Mouse (Mus musculus) brain, embryonic 14.5 days (tissue): ENCODE data around the gene Lmf1.

ENCODE experiments used
- CTCF ChIP-seq: fragments of 200-500 bp; IDR thresholded peaks from 2 replicates; pipeline ENCODE4 v1.5.1; 2012; ENCODE audit warnings: inconsistent platforms, mild to moderate bottlenecking, moderate library complexity, borderline replicate concordance; ENCODE audit not compliant: insufficient read depth, insufficient read length; ENCODE audit errors: extremely low read depth
- POLR2A ChIP-seq: fragments of 200-500 bp; IDR thresholded peaks from 2 replicates; pipeline ENCODE4 v1.6.1; 2012; ENCODE audit warnings: mild to moderate bottlenecking, inconsistent platforms, borderline replicate concordance; ENCODE audit not compliant: poor library complexity, insufficient read depth, insufficient read length, severe bottlenecking; ENCODE audit errors: extremely low read depth

- TF ChIP-seq CTCF (no peak), POLR2A (no peak)
These were observed 77.4 kb downstream of the Lmf1 start for GRCm38 (mm10) chr17:25656142-25656825.
